7 mouse cellular contexts compared by ENCODE assay signal in the genomic region with DNA sequence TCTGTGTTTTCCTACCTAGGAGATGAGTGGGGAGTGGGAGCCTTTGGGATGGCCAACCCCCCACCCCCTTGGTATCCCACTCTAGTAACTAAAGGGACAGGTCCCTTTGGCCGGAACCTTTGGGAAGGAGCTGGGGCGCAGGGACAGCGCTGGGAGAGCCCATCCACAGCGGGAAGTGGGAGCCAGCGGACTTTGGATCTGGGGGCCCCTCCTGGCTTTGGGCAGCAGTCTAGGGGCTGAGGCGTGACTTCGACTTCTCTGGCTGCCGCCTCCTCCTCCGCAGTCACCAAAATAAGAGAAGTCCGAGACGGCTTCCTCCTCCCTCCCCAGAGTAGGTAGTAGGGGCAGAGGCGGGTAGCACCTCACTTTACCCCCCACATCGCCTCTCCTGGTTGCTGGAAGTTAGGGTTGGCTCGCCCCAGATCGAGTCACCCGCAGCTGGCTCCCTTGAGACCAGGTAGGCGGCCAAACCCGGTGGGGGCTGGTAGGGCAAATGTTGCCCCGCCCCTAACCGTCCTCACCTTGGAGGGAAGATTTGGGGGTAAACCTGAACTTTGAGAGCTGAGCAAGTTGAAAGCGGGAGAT. TPM values are rescaled to one million over a fixed set of nuclear protein-coding genes. Genes with fewer than 3 reads are reported as not detected.
A peak's percentile ranks its signal among the peaks of the same experiment; 100 is the strongest.
DNase-seq lines count a peak whose midpoint lies in the region; ATAC-seq and TF ChIP-seq lines count a peak whose summit lies in the region.

Fgr (plus strand) TSS at position 282 of the 585 bp plus-strand sequence.

- H3K9me3 ChIP-seq in embryonic facial prominence, embryonic 14.5 days (ENCODE audit: control insufficient read depth, low read length) = no peaks in the 10 kb centered on the region
- peaks cover 4% of the 10 kb centered on the region; the same call in 1 of the 2 replicates for H3K9me3 ChIP-seq in megakaryocyte, embryonic 14.5 days
- H3K9me3 ChIP-seq in stomach, postnatal 0 days (ENCODE audit: control insufficient read depth, low read length) = no peaks in the 10 kb centered on the region

- 13% methylated on average over 21 of the region's 21 CpGs for WGBS in embryonic facial prominence, embryonic 14.5 days
- WGBS in stomach, postnatal 0 days = 20% methylated on average over 21 of the region's 21 CpGs

- 0 out of 2 replicates have a peak within 1 kb of the TSS, but pooled peaks have one; percentile 41 for H3K9ac ChIP-seq in embryonic facial prominence, embryonic 14.5 days (ENCODE audit: low read depth, low read length)
- peak within 1 kb of the TSS; percentile 35; the same call in 1 of the 2 replicates for H3K9ac ChIP-seq in stomach, postnatal 0 days (ENCODE audit: low read length)

- H3K4me1 ChIP-seq in embryonic facial prominence, embryonic 14.5 days (ENCODE audit: control insufficient read depth, insufficient read depth, low read length) = peaks cover 15% of the 10 kb centered on the region
- H3K4me1 ChIP-seq in megakaryocyte, embryonic 14.5 days = peaks cover 88% of the 10 kb centered on the region
- 0 out of 2 replicates have a peak, but pooled peaks cover 2% of the 10 kb centered on the region for H3K4me1 ChIP-seq in stomach, postnatal 0 days (replicated peaks; ENCODE audit: control insufficient read depth, insufficient read depth)

- H3K36me3 ChIP-seq in embryonic facial prominence, embryonic 14.5 days (ENCODE audit: control insufficient read depth, insufficient read depth, low read length) = no peaks in the 10 kb centered on the region
- H3K36me3 ChIP-seq in megakaryocyte, embryonic 14.5 days (replicated peaks; ENCODE audit: low read length) = peaks cover 2% of the 10 kb centered on the region
- H3K36me3 ChIP-seq in stomach, postnatal 0 days (ENCODE audit: control insufficient read depth, insufficient read depth, low read length) = no peaks in the 10 kb centered on the region

- peak within 1 kb of the TSS; percentile 10 for H3K4me3 ChIP-seq in embryonic facial prominence, embryonic 14.5 days (ENCODE audit: low read depth, low read length)
- H3K4me3 ChIP-seq in megakaryocyte, embryonic 14.5 days (replicated peaks) = peak within 1 kb of the TSS; percentile 87
- H3K4me3 ChIP-seq in stomach, postnatal 0 days (ENCODE audit: low read depth, low read length) = no peak within 1 kb of the TSS

- peaks cover 23% of the 10 kb centered on the region; the same call in 1 of the 2 replicates for H3K27me3 ChIP-seq in embryonic facial prominence, embryonic 14.5 days (replicated peaks; ENCODE audit: control insufficient read depth, insufficient read depth, low read length)
- H3K27me3 ChIP-seq in megakaryocyte, embryonic 14.5 days (replicated peaks) = peaks cover 33% of the 10 kb centered on the region
- no peaks in the 10 kb centered on the region; the same call in 1 of the 2 replicates for H3K27me3 ChIP-seq in stomach, postnatal 0 days (ENCODE audit: control insufficient read depth, insufficient read depth, low read length)

- peak within 1 kb of the TSS; percentile 39 for H3K4me2 ChIP-seq in embryonic facial prominence, embryonic 14.5 days (ENCODE audit: low read depth, low read length)
- H3K4me2 ChIP-seq in stomach, postnatal 0 days (replicated peaks; ENCODE audit: low read depth) = peak within 1 kb of the TSS; percentile 39

- ATAC-seq in embryonic facial prominence, embryonic 14.5 days (ENCODE audit: low read depth) = no peak
- peak; percentile 47; the same call in 1 of the 2 replicates for ATAC-seq in stomach, postnatal 0 days (ENCODE audit: low FRiP score, low TSS enrichment)

- no peak for TF ChIP-seq CTCF in stomach, postnatal 0 days (IDR thresholded peaks at IDR 0.05; ENCODE audit: low read depth)

- TF ChIP-seq EP300 in stomach, postnatal 0 days (optimal IDR thresholded peaks at IDR 0.05) = no peak

- H3K27ac ChIP-seq in embryonic facial prominence, embryonic 14.5 days (replicated peaks; ENCODE audit: low read depth, low read length) = no peak within 1 kb of the TSS
- no peak within 1 kb of the TSS for H3K27ac ChIP-seq in stomach, postnatal 0 days (replicated peaks)

- DNase-seq in T-cell, adult 2 months (ENCODE audit: low spot score) = peak; percentile 17
- no peak for DNase-seq in embryonic facial prominence, embryonic 14.5 days (ENCODE audit: low spot score)
- peak; percentile 21 to 33 for DNase-seq in kidney, adult 8-10 months
- DNase-seq in stomach, postnatal 0 days (ENCODE audit: low spot score) = peak; percentile 28
- no peak for DNase-seq in layer of hippocampus, adult 18-20 months (ENCODE audit: low spot score in 2 of 2)
- DNase-seq in layer of hippocampus, adult 11-12 months (ENCODE audit: low spot score) = no peak

RNA-seq across cellular contexts. Expression of gene Fgr, which starts in this region (rescaled TPM):
- polyA plus RNA-seq in embryonic facial prominence, embryonic 14.5 days (2014; fragmentation: Nextera tagmentation; extraction: Ambion mirVana) = 0.48 and 0.85 TPM in 2 replicates
- 4.8 TPM in 1 of 2 replicates, not detected in the other for polyA plus RNA-seq in megakaryocyte, embryonic 14.5 days (2012; ENCODE audit: insufficient read depth, low replicate concordance)
- 0.15 and 0.18 TPM in 2 replicates for polyA plus RNA-seq in stomach, postnatal 0 days (2015; fragmentation: Nextera tagmentation; extraction: Ambion mirVana)
- total RNA-seq in layer of hippocampus, adult 18-20 months (2021) = under 1 TPM; 0.13 to 0.35 TPM

Comparison
In these comparisons a context has a peak if more than half of its experiments do, and no peak if none do; other contexts are left out.
1. Peak in DNase-seq, ATAC-seq, H3K9ac ChIP-seq and H3K4me2 ChIP-seq in stomach, postnatal 0 days; RNA of the gene not detected or under 1 TPM.
2. DNase-seq: peak in T-cell, adult 2 months (single experiment) and kidney, adult 8-10 months (2 of 2); none in embryonic facial prominence, embryonic 14.5 days (single experiment), layer of hippocampus, adult 18-20 months (0 of 2) and layer of hippocampus, adult 11-12 months (single experiment).